21 mouse cellular contexts compared by ENCODE assay signal in genomic region chr2:174443046-174443445, GRCm38 (mm10). TPM values are rescaled to one million over a fixed set of nuclear protein-coding genes. Genes with fewer than 3 reads are reported as not detected.
A peak's percentile ranks its signal among the peaks of the same experiment; 100 is the strongest.
DNase-seq lines count a peak whose midpoint lies in the region; ATAC-seq and TF ChIP-seq lines count a peak whose summit lies in the region.
"Had no signal": no experiment of that assay in that cellular context is flagged by ENCODE, and none has a peak within 500 bp of the region (broad histone marks: within the 10 kb centered on the region; RNA-seq: fewer than 3 reads in every experiment).

No protein-coding gene starts in this region.

- H3K4me3 ChIP-seq in heart, embryonic 14.5 days (ENCODE audit: control insufficient read depth in 1 of 2, insufficient read depth in 1 of 2, low read depth in 1 of 2, low read length in 2 of 2) = no peak overlapping the region
- no peak overlapping the region for H3K4me3 ChIP-seq in lung, embryonic 14.5 days (ENCODE audit: low read depth, low read length)
- no peak overlapping the region for H3K4me3 ChIP-seq in embryonic facial prominence, embryonic 10.5 days
- H3K4me3 ChIP-seq: neural tube, embryonic 15.5 days had no signal

- no peak overlapping the region for H3K4me2 ChIP-seq in heart, embryonic 14.5 days (ENCODE audit: low read length)
- no peak overlapping the region for H3K4me2 ChIP-seq in lung, embryonic 14.5 days
- H3K4me2 ChIP-seq: neural tube, embryonic 15.5 days had no signal

- H3K9ac ChIP-seq in heart, embryonic 14.5 days (ENCODE audit: low read length) = no peak overlapping the region
- H3K9ac ChIP-seq in lung, embryonic 14.5 days = no peak overlapping the region
- H3K9ac ChIP-seq: neural tube, embryonic 15.5 days had no signal

- intact Hi-C loops in heart, postnatal 14 days (cut with DNase I) = no loop called here

- TF ChIP-seq CTCF in lung, embryonic 14.5 days (IDR thresholded peaks at IDR 0.05; ENCODE audit: low read depth) = no peak

- WGBS in heart, embryonic 14.5 days = 37% methylated on average over 2 of the region's 2 CpGs
- WGBS in lung, embryonic 14.5 days = 42% methylated on average over 2 of the region's 2 CpGs
- 60% methylated on average over 2 of the region's 2 CpGs for WGBS in embryonic facial prominence, embryonic 10.5 days

- H3K27me3 ChIP-seq in heart, embryonic 14.5 days (ENCODE audit: control insufficient read depth, insufficient read depth, low read length) = no peaks in the 10 kb centered on the region
- no peaks in the 10 kb centered on the region for H3K27me3 ChIP-seq in lung, embryonic 14.5 days (ENCODE audit: insufficient read depth, low read length)
- H3K27me3 ChIP-seq in embryonic facial prominence, embryonic 10.5 days (replicated peaks; ENCODE audit: low read depth, poor library complexity, severe bottlenecking) = no peaks in the 10 kb centered on the region
- H3K27me3 ChIP-seq: neural tube, embryonic 15.5 days; Patski had no signal

- no peaks in the 10 kb centered on the region for H3K36me3 ChIP-seq in heart, embryonic 14.5 days (ENCODE audit: control insufficient read depth, insufficient read depth, low read length)
- H3K36me3 ChIP-seq in lung, embryonic 14.5 days (ENCODE audit: insufficient read depth) = no peaks in the 10 kb centered on the region
- no peaks in the 10 kb centered on the region for H3K36me3 ChIP-seq in embryonic facial prominence, embryonic 10.5 days (replicated peaks)
- H3K36me3 ChIP-seq: neural tube, embryonic 15.5 days had no signal

- no peak for ATAC-seq in heart, embryonic 14.5 days (ENCODE audit: insufficient number of reproducible peaks, insufficient read depth, low FRiP score, low read depth)
- no peak for ATAC-seq in lung, embryonic 14.5 days (ENCODE audit: insufficient read depth)
- ATAC-seq in erythroblast, adult 5-6 weeks (replicated peaks; ENCODE audit: low FRiP score, poor library complexity, severe bottlenecking) = no peak
- ATAC-seq: forebrain, embryonic 16.5 days; midbrain, embryonic 16.5 days had no signal

- H3K9me3 ChIP-seq in heart, embryonic 14.5 days (ENCODE audit: control insufficient read depth, low read length) = no peaks in the 10 kb centered on the region
- H3K9me3 ChIP-seq in lung, embryonic 14.5 days (ENCODE audit: low read depth, low read length) = no peaks in the 10 kb centered on the region
- no peaks in the 10 kb centered on the region for H3K9me3 ChIP-seq in embryonic facial prominence, embryonic 10.5 days
- H3K9me3 ChIP-seq: neural tube, embryonic 15.5 days had no signal

- DNase-seq in heart, postnatal 14 days = no peak
- peak; percentile 21 for DNase-seq in lung, embryonic 14.5 days
- no peak for DNase-seq in lung, postnatal 36 days
- peak; percentile 68 for DNase-seq in Muller cell, postnatal 12 days (ENCODE audit: inconsistent ontology term)
- DNase-seq in embryonic facial prominence, embryonic 10.5 days (ENCODE audit: low spot score) = no peak
- DNase-seq in frontal cortex, adult 2 months (ENCODE audit: extremely low spot score in 1 of 2, low spot score in 1 of 2) = no peak
- DNase-seq: cerebellum, postnatal 10 days; embryo, embryonic 11 days; kidney, postnatal 36 days; liver; right cerebral cortex, postnatal 14 days; spleen, adult 18-20 months; thymus, adult 18-20 months had no signal

- peaks cover 19 to 26% of the 10 kb centered on the region in 2 experiments for H3K4me1 ChIP-seq in heart, embryonic 14.5 days (ENCODE audit: control insufficient read depth in 2 of 2, insufficient read depth in 2 of 2, low read length in 2 of 2)
- peaks cover 25% of the 10 kb centered on the region for H3K4me1 ChIP-seq in lung, embryonic 14.5 days (ENCODE audit: insufficient read depth)
- peaks cover 41% of the 10 kb centered on the region for H3K4me1 ChIP-seq in embryonic facial prominence, embryonic 10.5 days

- H3K27ac ChIP-seq in heart, embryonic 14.5 days (replicated peaks in 1 of 2; ENCODE audit: control insufficient read depth in 1 of 2, insufficient read depth in 1 of 2, low read depth in 2 of 2, low read length in 2 of 2) = peak overlapping the region; percentile 20 to 50; a peak in 2 of 4 replicates
- H3K27ac ChIP-seq in lung, embryonic 14.5 days (ENCODE audit: low read depth) = peak overlapping the region; percentile 79
- peak overlapping the region; percentile 35; the same call in 1 of the 2 replicates for H3K27ac ChIP-seq in embryonic facial prominence, embryonic 10.5 days (replicated peaks)
- H3K27ac ChIP-seq: neural tube, embryonic 15.5 days had no signal

RNA-seq across cellular contexts. Expression of gene Ctsz, which starts 4.2 kb away (rescaled TPM):
- 121 and 125 TPM in 2 replicates for polyA plus RNA-seq in heart, embryonic 14.5 days (2014; fragmentation: Nextera tagmentation; extraction: Ambion mirVana)
- 10 to 100 TPM; 36.6 to 42.1 TPM for total RNA-seq in heart, postnatal 14 days (2021)
- 172 and 179 TPM in 2 replicates for polyA plus RNA-seq in lung, embryonic 14.5 days (2014; fragmentation: Nextera tagmentation; extraction: Ambion mirVana)
- polyA plus RNA-seq in embryonic facial prominence, embryonic 10.5 days (2016; fragmentation: Nextera tagmentation; extraction: Ambion mirVana) = 92.6 and 95.4 TPM in 2 replicates
- polyA plus RNA-seq in frontal cortex, adult 2 months (2012; rRNA removed) = 71.3 and 75.2 TPM in 2 replicates
- 16.7 and 43.5 TPM in 2 replicates for total RNA-seq in erythroblast, adult 5-6 weeks (2015; ENCODE audit: low replicate concordance)
- total RNA-seq in erythroblast, adult 5-6 weeks (2017; ENCODE audit: low replicate concordance) = 51.3 and 55.3 TPM in 2 replicates

RNA-seq across cellular contexts. Expression of gene Tubb1, which starts 7.4 kb away (rescaled TPM):
- polyA plus RNA-seq in heart, embryonic 14.5 days (2014; fragmentation: Nextera tagmentation; extraction: Ambion mirVana) = 1.8 and 2.3 TPM in 2 replicates
- total RNA-seq in heart, postnatal 14 days (2021) = 1 to 10 TPM; 2.0 TPM
- polyA plus RNA-seq in lung, embryonic 14.5 days (2014; fragmentation: Nextera tagmentation; extraction: Ambion mirVana) = 7.2 and 10.0 TPM in 2 replicates
- polyA plus RNA-seq in embryonic facial prominence, embryonic 10.5 days (2016; fragmentation: Nextera tagmentation; extraction: Ambion mirVana) = 4.3 and 5.2 TPM in 2 replicates
- 0.25 TPM in 1 of 2 replicates, not detected in the other for polyA plus RNA-seq in frontal cortex, adult 2 months (2012; rRNA removed)
- not detected in 2 replicates for total RNA-seq in erythroblast, adult 5-6 weeks (2015; ENCODE audit: low replicate concordance)
- total RNA-seq in erythroblast, adult 5-6 weeks (2017; ENCODE audit: low replicate concordance) = 1.1 TPM in 2 replicates
- total RNA-seq: left cerebral cortex, adult 18-20 months; megakaryocyte progenitor cell, adult 5-6 weeks had no signal
- polyA plus RNA-seq: Patski had no signal

RNA-seq across cellular contexts. Expression of gene Atp5e, which starts 20.9 kb away (rescaled TPM):
- 1,324 and 1,420 TPM in 2 replicates for polyA plus RNA-seq in heart, embryonic 14.5 days (2014; fragmentation: Nextera tagmentation; extraction: Ambion mirVana)
- 1,000 to 10,000 TPM; 1,334 to 1,389 TPM for total RNA-seq in heart, postnatal 14 days (2021)
- polyA plus RNA-seq in lung, embryonic 14.5 days (2014; fragmentation: Nextera tagmentation; extraction: Ambion mirVana) = 838 and 911 TPM in 2 replicates
- polyA plus RNA-seq in embryonic facial prominence, embryonic 10.5 days (2016; fragmentation: Nextera tagmentation; extraction: Ambion mirVana) = 555 and 612 TPM in 2 replicates
- 547 and 598 TPM in 2 replicates for polyA plus RNA-seq in frontal cortex, adult 2 months (2012; rRNA removed)
- total RNA-seq in erythroblast, adult 5-6 weeks (2015; ENCODE audit: low replicate concordance) = 128 and 133 TPM in 2 replicates
- total RNA-seq in erythroblast, adult 5-6 weeks (2017; ENCODE audit: low replicate concordance) = 99.0 and 117 TPM in 2 replicates

RNA-seq across cellular contexts. Expression of gene Nelfcd, which starts 27.4 kb away (rescaled TPM):
- polyA plus RNA-seq in heart, embryonic 14.5 days (2014; fragmentation: Nextera tagmentation; extraction: Ambion mirVana) = 77.0 and 79.3 TPM in 2 replicates
- 10 to 100 TPM; 37.7 to 38.8 TPM for total RNA-seq in heart, postnatal 14 days (2021)
- polyA plus RNA-seq in lung, embryonic 14.5 days (2014; fragmentation: Nextera tagmentation; extraction: Ambion mirVana) = 143 and 144 TPM in 2 replicates
- polyA plus RNA-seq in embryonic facial prominence, embryonic 10.5 days (2016; fragmentation: Nextera tagmentation; extraction: Ambion mirVana) = 195 and 208 TPM in 2 replicates
- polyA plus RNA-seq in frontal cortex, adult 2 months (2012; rRNA removed) = 75.5 and 77.1 TPM in 2 replicates
- total RNA-seq in erythroblast, adult 5-6 weeks (2015; ENCODE audit: low replicate concordance) = 6.9 and 17.3 TPM in 2 replicates
- 24.7 and 26.9 TPM in 2 replicates for total RNA-seq in erythroblast, adult 5-6 weeks (2017; ENCODE audit: low replicate concordance)

RNA-seq across cellular contexts. Expression of gene Prelid3b, which starts 29.8 kb away (rescaled TPM):
- polyA plus RNA-seq in heart, embryonic 14.5 days (2014; fragmentation: Nextera tagmentation; extraction: Ambion mirVana) = 133 and 137 TPM in 2 replicates
- 10 to 100 TPM; 59.8 to 72.3 TPM for total RNA-seq in heart, postnatal 14 days (2021)
- 116 and 117 TPM in 2 replicates for polyA plus RNA-seq in lung, embryonic 14.5 days (2014; fragmentation: Nextera tagmentation; extraction: Ambion mirVana)
- 121 and 133 TPM in 2 replicates for polyA plus RNA-seq in embryonic facial prominence, embryonic 10.5 days (2016; fragmentation: Nextera tagmentation; extraction: Ambion mirVana)
- polyA plus RNA-seq in frontal cortex, adult 2 months (2012; rRNA removed) = 85.6 and 95.5 TPM in 2 replicates
- total RNA-seq in erythroblast, adult 5-6 weeks (2015; ENCODE audit: low replicate concordance) = 30.3 and 40.0 TPM in 2 replicates
- total RNA-seq in erythroblast, adult 5-6 weeks (2017; ENCODE audit: low replicate concordance) = 44.6 and 48.1 TPM in 2 replicates

Comparison
In these comparisons a context has a peak if more than half of its experiments do, and no peak if none do; other contexts are left out.
1. DNase-seq: peak in lung, embryonic 14.5 days (single experiment) and Muller cell, postnatal 12 days (single experiment); none in heart, postnatal 14 days (0 of 2), lung, postnatal 36 days (single experiment), embryonic facial prominence, embryonic 10.5 days (single experiment) and frontal cortex, adult 2 months (0 of 2).
2. Peak in every context shown above with its lines, with median percentiles within 50 percentile points of each other: H3K27ac ChIP-seq.